Mouse (Mus musculus) activated CD4-positive, CD25-positive, alpha-beta regulatory T cell, adult 4 months (primary cell): ENCODE results near the gene Anxa6. TPM values are rescaled to one million over a fixed set of nuclear protein-coding genes. Genes with fewer than 3 reads are reported as not detected.
A peak's percentile ranks its signal among the peaks of the same experiment; 100 is the strongest.

Experiments used
- ATAC-seq: one replicate; pipeline ENCODE4 v1.8.0; 2017
- polyA plus RNA-seq, 2 experiments: library from polyadenylated mRNA; unstranded; fragments of 100-300 nt; shearing (Covaris generic); gene quantifications; one replicate each; pipeline ENCODE4 v1.2.1; 2017

Gene Anxa6
- 100 to 1,000 TPM; 447 to 527 TPM for polyA plus RNA-seq

GRCm38 (mm10) chr11:55033040-55033660, at the start of gene Anxa6:
Gene Anxa6, minus strand, starts transcription at chr11:55033445.
- ATAC-seq = peak; percentile 83

GRCm38 (mm10) chr11:55081206-55081605, 48.0 kb upstream of the Anxa6 start:
- ATAC-seq = no peak

GRCm38 (mm10) chr11:55079180-55079579, 45.9 kb upstream of the Anxa6 start:
- ATAC-seq = no peak

GRCm38 (mm10) chr11:55078502-55078901, 45.3 kb upstream of the Anxa6 start:
- no peak for ATAC-seq

- ATAC-seq = peak; percentile 75
These were observed 44.3 kb upstream of the Anxa6 start, which contains the start of gene Ccdc69 for GRCm38 (mm10) chr11:55077331-55078231. Gene Ccdc69, minus strand, starts transcription at chr11:55078131.

- ATAC-seq = no peak
These were observed 43.0 kb upstream of the Anxa6 start for GRCm38 (mm10) chr11:55076234-55076633.

GRCm38 (mm10) chr11:55075602-55076001, 42.4 kb upstream of the Anxa6 start:
- no peak for ATAC-seq

- no peak for ATAC-seq
These were observed 39.9 kb upstream of the Anxa6 start for GRCm38 (mm10) chr11:55073191-55073590.

- peak; percentile 84 for ATAC-seq
These were observed 39.2 kb upstream of the Anxa6 start for GRCm38 (mm10) chr11:55072467-55072866.

- ATAC-seq = no peak
These were observed 38.1 kb upstream of the Anxa6 start for GRCm38 (mm10) chr11:55071344-55071743.

- no peak for ATAC-seq
These were observed 35.8 kb upstream of the Anxa6 start for GRCm38 (mm10) chr11:55069023-55069422.

- peak; percentile 65 for ATAC-seq
These were observed 33.7 kb upstream of the Anxa6 start for GRCm38 (mm10) chr11:55066921-55067320.

GRCm38 (mm10) chr11:55062856-55063255, 29.6 kb upstream of the Anxa6 start:
- no peak for ATAC-seq

GRCm38 (mm10) chr11:55060802-55061201, 27.6 kb upstream of the Anxa6 start:
- no peak for ATAC-seq

GRCm38 (mm10) chr11:55057511-55057910, 24.3 kb upstream of the Anxa6 start:
- ATAC-seq = no peak

- ATAC-seq = no peak
These were observed 17.7 kb upstream of the Anxa6 start for GRCm38 (mm10) chr11:55050837-55051510.

- peak; percentile 36 for ATAC-seq
These were observed 13.4 kb upstream of the Anxa6 start for GRCm38 (mm10) chr11:55046600-55046999.

- ATAC-seq = no peak
These were observed 8.1 kb upstream of the Anxa6 start for GRCm38 (mm10) chr11:55041348-55041747.

GRCm38 (mm10) chr11:55039591-55039990, 6.3 kb upstream of the Anxa6 start:
- ATAC-seq = peak; percentile 66

GRCm38 (mm10) chr11:55036601-55037000, 3.4 kb upstream of the Anxa6 start:
- ATAC-seq = no peak

- no peak for ATAC-seq
These were observed 959 bp downstream of the Anxa6 start for GRCm38 (mm10) chr11:55032286-55032685.

GRCm38 (mm10) chr11:55031991-55032280, 1.3 kb downstream of the Anxa6 start:
- no peak for ATAC-seq

- ATAC-seq = peak; percentile 68
These were observed 1.8 kb downstream of the Anxa6 start for GRCm38 (mm10) chr11:55031211-55031990.
